Mouse (Mus musculus) frontal cortex, postnatal 25 days (tissue): ENCODE data around the gene Vac14.

ENCODE experiments used
- DNase-seq, 2 experiments: peaks; one replicate each; pipeline ENCODE4 v3.0.0; 2022; ENCODE audit warnings: low spot score in 2 of 2

Gene Vac14

DNA sequence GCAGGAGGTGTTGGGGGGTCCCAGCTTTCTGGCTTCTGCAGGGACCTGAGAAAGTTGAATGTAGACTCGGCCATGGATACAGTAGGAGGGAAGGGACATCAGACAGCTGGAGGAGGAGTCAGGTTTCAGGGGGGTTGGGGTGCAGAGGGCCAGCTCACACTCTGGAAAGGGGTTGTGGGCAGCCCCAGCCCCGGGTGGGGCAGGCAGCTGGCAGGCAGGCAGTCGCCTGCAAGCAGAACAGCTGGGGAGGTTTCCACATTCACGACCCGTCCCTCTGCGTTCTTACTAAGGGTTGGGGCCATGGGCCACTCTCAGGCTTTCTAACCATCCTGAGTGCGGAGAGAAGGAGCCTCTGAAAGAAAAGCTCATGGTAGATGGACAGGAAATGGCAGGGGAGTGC, 98.7 kb downstream of the Vac14 start:
- no peak for DNase-seq

DNA sequence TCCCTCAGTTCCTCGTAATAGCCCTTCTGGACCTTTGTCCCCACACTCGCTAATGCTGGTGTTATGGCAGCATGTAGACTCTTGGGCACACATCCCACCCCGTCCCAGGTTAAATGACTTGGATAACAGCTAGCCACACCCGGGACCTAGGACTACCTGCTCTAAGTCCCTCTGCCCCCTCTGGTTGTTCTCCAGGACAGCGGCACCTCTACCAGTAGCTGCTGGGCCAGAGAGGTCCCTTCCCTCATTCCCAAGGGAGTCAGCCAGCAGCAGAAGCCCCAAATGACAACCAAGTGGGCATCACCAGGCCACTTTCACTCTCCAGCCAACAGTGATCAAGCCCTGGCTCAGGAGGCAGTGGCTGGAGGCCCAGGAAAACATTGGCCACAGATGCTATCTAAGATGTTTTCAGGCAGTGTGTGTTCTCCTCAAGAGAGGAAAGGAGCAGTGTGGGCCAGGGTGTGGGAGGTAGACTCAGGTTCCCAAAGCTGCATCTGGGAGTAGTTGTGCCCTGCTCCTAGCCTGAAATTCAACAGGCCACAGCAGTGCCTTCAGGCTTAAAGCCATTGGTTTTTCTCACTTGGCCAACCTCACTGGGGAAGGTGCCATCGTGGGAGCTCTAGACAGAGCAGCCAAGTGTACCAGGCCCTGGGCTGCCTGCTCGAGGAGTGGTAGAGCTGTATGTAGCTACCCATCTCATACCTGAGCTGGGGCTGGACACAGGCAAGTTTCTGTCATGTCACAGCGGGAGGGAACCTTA, 100.0 kb downstream of the Vac14 start:
- no peak for DNase-seq

- no peak for DNase-seq
These were observed 100.7 kb downstream of the Vac14 start for GRCm38 (mm10) chr8:110718969-110719670.

DNA sequence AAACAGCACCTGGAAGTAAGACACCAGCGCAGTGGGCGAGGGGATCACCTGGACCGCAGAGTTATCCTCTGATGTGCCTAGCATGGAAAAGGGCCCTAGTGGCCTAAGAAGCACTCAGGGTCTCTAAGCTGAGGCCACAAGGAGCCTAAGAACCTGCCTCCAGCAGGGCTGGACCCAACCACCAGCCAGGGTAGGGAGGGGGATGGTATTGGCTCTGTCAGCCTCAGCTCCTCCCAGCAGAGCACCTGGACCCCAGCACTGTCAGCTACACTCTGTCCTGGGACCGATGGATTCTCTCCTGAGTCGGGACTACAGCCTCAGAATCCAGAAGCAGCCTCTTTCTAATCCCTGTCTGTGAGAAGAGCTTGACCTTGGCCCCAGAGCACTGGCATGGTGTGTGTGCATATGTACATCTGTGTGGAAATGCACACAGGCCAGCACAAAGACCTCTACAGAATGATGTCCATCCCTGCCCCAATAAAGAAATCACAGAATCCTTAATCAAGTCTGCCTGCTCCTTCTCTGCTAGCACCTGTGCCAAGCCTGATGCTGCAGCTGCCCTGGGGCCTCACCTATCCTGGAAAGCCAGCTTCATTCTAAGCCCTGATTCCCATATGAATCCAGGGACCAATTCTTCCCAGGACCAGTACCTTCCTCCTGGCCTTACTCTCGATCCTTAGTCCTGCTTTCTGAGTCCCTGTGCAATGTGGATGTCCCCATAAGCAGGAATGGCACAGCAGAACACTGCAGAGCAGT, 101.7 kb downstream of the Vac14 start:
- DNase-seq: no peak

DNA sequence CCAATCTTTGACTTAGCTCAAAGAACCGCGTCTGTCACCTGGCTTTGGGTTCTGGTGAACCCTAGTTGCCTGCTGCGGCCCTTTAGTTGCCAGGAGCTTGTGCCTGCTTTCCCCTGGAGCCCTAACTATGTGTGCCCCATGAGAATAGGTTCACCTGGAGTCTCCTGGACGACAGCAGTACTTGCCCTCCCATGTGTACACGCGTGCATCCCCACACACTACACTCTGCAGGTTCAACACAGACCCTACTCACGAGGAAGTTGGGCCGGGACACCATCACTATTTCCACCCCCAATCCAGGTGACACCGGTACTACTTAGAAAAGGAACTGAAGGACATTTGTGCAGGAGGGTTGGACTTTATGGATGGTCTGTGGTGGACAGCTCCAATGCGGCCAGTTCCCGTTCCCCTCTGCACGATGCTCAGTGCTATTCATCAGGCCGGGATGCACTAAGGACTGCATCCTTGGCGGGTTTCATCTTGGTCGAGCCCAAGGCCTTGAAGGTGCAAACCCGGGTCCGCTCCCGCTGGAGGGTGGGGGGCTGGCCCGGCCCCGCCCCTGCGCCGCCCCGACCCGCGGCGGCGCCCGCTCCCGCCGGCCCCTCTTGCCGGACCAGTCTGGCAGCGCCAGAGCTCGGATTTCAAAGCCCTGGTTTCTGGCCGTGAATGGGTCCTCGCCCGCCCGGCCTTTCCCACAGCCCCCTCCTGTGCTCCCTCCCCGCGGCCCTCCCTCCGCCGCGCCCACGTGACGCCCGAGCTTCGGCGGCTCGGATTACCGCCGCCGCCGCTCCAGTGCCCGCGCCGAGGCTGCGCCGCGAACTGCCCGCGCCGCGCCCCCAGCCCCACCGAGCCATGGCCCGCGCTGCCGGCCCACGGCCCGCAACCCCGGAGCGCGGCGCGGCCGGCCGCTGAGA, 102.6 kb downstream of the Vac14 start, which contains the start of gene Mtss1l:
Gene Mtss1l (plus strand): TSS at position 792 of the 914 bp plus-strand sequence.
- peak in 1 of 2 experiments; percentile 50 for DNase-seq

DNA sequence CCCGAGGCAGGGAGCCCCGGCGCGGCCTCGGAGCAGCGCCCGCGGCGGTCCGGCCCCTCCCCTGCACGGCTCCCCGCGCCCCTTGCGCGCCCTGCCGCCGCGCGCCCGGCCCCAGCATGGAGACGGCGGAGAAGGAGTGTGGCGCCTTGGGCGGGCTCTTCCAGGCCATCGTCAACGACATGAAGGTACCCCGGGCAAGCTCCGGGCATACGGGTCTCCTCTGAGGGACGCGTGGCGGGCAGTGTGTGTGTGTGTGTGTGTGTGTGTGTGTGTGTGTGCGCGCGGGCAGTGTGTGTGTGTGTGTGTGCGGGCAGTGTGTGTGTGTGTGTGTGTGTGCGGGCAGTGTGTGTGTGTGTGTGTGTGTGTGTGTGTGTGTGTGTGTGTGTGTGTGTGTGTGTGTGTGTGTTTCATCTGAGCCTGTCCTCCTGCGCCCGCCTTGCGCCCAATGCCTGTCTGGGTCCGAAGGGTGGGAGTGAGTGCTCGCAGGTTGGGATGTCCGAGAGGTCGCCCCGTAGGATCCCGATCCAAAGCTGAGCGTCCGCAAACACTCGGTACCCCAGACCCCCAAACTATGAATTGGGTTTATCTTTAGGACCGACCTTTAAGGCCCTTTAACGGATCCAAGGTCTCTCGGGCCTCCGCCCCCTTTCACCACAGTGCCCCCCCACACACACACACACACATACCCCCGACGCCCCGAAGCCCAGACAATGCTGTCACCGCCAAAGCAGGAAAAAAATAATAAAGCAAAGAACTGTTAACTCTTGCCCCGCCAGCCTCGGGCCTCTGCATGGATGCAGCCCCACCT, 103.4 kb downstream of the Vac14 start:
- no peak for DNase-seq

DNA sequence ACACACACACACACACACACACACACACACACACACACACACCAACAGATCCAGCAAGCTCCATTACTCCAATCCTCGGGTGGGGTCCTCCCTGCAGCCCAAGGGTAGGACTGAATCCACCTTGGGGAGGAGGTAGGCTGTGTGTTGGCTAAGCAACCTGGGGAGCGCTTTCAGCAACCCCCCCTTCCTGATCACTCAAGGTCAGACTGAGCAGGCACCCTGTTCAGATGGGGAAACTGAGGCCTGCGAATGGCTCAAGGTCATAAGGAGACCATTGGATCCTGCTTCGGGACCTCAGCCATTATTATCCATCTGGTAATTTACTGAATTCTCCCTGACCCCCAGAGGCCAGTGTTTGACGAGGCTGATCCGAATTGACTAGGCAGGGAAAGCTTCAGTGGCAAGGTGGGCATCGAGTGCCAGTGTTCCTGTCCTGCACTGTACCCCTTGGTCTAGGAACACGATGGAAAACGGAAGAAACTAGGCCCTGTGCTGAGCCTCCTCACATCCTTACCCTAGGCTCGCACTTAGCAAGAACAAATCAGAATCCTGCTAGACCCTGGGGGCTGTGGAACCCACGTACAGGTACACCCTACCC, 104.1 kb downstream of the Vac14 start:
- no peak for DNase-seq

DNA sequence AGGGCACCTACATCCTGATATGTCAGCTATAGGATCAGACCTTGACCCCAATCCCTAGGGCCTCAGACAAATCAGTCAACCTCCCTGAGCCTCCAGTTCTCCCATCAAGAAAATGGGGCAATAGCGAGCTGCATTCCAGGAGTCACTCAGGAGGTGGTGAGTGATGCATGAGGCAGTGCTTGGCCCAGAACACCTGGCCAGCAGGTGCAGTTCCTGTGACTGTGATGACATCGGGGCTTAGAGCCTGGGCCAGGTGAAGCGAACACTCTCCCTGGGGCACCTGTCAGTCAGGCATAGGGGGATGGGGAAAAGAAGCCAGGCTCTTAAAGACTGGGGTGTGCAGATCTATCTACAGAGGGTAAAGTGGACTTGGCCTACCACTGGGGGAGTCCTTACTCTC, 106.1 kb downstream of the Vac14 start:
- DNase-seq: no peak

DNA sequence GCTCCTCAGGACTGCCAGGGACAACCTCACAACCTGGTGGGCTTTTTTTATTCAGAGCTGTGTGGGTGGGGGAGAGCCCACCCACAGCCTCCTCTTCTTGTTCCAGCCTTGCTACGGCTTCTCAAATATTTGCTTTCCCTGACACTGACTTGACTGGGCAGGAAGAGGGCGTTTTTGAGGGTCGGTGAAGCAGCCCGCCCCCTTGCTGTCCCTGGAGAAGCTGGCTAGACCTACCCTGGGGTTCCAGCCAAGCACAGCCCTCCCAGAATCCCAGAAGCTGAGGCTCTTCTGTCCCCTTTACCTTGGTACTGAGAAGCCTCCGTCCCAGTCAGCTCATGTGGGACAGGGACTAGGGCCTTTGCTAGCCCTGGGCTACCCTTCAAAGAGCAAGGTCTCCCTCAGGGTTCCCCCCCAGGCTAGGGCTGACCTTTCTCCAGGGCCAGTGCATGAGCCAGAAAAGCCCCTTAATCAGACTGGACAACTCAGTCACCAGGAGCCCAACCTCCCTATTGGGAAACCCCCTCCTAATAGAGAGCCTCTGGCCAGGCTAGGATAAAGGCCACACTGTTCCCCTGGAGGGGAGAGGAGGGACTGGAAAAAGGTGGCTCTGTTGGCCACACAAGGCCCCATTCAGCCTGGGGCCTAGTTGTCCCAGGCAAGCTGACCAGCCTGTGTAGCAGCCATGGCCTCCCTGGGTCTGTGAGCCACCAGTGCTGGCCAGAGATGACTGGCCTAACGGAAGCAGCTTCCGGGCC, 106.9 kb downstream of the Vac14 start:
- no peak for DNase-seq

- peak; percentile 55 to 56 for DNase-seq
These were observed 108.5 kb downstream of the Vac14 start for GRCm38 (mm10) chr8:110726893-110727292.

DNA sequence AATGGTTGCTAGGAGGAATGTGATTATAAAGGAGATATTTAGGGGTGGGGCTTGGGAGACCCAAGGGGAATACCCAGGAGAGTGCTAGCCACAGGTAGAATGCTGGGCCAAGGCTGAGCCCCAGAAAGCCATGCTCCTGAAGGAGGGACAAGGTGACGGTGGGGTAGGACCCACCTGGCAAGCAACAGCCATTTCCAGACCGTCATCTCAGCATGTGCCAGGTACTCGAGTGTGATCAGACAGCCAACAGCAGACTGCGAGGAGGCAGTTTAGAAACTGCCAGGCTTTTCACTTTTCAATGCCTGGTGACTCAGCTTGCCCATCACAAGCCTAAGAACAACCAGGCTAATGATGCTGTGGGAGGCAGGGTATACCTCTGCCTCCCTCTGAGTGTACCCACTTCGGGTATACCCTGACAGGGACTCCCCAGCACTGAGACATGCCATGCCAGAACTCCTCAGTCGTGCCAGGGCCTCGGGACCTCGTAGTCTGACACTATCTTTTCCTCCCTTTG, 113.0 kb downstream of the Vac14 start:
- no peak for DNase-seq

DNA sequence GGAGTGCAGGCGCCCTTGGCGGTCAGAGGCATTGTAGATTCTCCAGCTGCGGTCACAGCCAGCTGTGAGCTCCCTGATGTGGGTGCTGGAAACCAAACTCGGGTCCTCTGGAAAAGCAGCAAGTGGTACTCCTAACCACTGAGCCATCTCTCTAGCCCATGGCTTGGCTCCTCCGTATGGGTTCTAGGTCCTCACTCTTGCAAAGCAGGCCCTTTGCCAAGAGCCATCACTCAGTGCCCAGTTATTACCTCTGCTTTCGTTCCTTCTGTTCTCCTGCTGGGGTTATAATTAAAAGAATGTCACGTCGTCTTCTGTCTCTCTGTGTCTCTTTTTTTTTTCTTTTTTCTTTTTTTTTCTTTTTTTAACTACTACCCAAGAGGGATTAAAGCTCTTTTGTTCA, 114.7 kb downstream of the Vac14 start:
- no peak for DNase-seq

DNA sequence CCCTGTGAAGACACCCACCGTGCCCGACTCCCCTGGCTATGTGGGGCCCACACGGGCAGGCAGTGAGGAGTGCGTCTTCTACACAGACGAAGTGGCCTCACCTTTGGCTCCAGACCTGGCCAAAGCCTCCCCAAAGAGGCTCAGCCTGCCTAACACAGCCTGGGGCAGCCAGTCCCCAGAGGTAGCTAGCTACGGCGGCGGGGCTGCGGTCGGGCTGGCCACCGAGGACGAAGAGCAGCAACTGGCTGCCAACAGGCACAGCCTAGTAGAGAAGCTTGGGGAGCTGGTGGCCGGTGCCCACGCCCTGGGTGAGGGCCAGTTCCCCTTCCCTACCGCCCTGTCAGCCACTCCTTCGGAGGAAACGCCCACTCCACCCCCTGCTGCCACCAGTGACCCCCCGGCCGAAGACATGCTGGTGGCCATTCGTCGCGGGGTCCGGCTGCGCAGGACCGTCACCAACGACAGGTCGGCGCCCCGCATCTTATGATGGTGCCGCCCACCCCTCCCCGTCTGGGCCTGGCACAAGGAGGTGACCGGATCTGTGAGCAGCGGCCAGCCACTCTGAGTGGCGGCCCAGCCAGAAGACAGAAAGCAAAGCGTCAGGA, 120.3 kb downstream of the Vac14 start:
- DNase-seq: no peak

DNA sequence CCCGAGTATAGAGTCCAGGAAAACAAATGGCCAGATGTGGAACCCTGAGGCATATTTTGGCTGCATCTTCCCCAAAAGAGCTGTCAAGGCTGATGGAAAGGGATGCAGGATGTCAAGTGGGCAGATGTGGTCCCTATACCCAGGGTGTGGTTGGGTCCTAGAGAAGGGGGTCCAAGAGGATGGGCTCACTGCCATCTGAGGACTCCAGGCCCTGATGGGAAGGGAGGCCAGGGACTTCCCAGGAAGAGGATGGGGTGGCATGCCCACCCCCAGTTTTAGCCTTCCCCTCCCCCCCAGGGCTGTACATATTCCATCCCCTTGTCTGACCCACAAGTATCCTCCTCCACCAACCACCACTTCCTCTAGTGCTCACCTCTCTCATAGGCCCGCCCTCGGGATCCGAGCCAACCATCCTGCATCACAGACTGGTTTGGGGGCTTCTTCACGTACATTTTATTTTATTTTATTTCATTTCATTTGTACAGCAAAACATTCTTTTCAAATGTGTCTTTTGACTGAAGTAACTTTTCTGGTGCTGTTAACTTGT, 122.3 kb downstream of the Vac14 start:
- no peak for DNase-seq

DNA sequence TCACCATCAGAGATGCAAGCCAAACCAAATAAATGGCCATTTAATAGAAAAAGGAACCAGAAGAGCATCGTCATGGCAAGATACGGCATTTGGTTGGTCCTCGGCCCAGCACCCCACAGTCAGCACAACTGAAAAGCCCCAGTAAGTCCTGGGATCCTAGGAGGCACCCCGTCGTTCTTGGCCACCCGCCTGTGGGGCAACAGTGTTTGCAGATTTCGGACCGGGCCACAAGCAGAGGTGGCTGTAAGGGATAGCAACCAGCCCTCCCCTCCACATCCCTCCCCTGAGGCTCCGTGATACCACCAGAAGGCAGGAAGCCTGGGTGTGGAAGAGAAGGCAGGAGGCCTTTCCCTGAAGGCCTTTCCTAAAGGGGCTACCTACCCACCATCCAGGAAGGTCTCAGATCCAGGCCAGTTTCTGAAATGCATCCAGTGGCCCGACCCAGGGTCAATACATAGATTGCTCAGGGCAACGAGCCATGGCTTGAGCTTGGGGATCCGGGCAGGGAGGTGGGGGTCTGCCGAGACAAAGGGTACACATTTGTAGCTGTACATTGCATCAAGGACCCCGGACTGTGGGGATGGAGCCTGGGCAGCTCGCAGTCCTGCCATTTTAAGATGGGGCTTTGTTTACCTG, 123.5 kb downstream of the Vac14 start:
- no peak for DNase-seq

DNA sequence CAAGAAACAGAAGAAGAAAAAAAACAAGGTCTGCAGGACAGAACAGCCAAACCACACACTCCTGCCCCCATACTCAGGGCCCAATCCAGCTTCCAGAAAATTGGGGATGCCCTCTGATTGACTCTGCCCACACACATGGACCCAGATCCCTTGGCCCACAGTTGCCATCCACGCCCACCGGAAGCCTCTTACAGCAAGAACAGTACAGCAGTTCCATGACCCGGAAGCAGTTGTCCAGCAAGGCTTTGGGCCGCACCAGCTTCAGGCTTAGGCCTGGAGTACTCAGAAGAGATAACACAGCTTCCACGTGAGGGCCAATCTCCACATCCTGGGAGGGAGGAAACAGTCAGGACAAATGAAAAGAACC, 124.0 kb downstream of the Vac14 start:
- DNase-seq: no peak

DNA sequence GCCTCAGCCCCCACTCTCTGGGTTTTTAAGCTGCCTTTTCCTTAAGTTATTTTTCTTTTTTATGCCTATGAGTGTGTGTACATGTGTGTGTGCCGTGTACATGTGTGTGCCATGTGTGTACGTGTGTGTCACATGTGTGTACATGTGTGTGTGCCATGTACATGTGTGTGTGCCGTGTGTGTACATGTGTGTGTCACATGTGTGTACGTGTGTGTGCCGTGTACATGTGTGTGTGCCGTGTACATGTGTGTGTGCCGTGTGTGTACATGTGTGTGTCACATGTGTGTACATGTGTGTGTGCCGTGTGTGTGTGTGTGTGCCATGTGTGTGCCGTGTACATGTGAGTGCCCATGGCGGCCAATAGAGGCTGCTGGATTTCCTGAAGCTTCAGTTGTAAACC, 126.8 kb downstream of the Vac14 start:
- DNase-seq: no peak

GRCm38 (mm10) chr8:110746661-110747060, 128.3 kb downstream of the Vac14 start:
- DNase-seq: no peak
